ENCODE assay signal across 8 mouse cellular contexts in the genomic region with DNA sequence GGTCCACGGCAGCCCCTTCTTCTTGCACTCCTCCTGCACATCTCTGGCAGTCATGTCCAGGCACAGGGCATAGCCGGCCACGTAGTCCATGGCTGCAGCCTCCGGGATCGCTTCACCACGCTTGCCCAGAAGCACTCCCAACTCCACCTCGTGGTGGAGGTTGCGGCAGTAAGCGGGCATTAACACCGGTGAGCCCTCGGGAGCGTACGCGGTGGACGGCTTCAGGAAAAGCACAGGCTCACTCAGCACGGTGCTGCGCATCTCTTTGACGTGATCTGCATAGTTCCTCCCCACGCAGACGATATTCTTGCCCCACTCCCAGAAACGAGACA. TPM values are rescaled to one million over a fixed set of nuclear protein-coding genes. Genes with fewer than 3 reads are reported as not detected.
DNase-seq lines count a peak whose midpoint lies in the region; ATAC-seq and TF ChIP-seq lines count a peak whose summit lies in the region.

No protein-coding gene starts in this region.

- under 1% methylated on average over 21 of the region's 21 CpGs for WGBS in heart, embryonic 16.5 days
- 4% methylated on average over 21 of the region's 21 CpGs for WGBS in forebrain, postnatal 0 days

- peak overlapping the region; percentile 84 for H3K4me3 ChIP-seq in heart, embryonic 16.5 days (ENCODE audit: low read length)
- H3K4me3 ChIP-seq in forebrain, postnatal 0 days (ENCODE audit: low read depth, low read length), result peak overlapping the region; percentile 84

- peak overlapping the region; percentile 83 for H3K9ac ChIP-seq in heart, embryonic 16.5 days (ENCODE audit: low read length)
- peak overlapping the region; percentile 64 for H3K9ac ChIP-seq in forebrain, postnatal 0 days

- POLR2A ChIA-PET in Patski (lab: Charles Lee), result interaction anchor here (0.9 to 1.4 kb wide), 4 partner anchors 9 to 45 kb away, joined by 3 to 5 read pairs (median 4); a partner anchor contains a TSS

- H3K4me1 ChIP-seq in heart, embryonic 16.5 days (ENCODE audit: control insufficient read depth, insufficient read depth, low read length), result peaks cover 18% of the 10 kb centered on the region
- H3K4me1 ChIP-seq in forebrain, postnatal 0 days (ENCODE audit: insufficient read depth), result peaks cover 16% of the 10 kb centered on the region; the same call in 1 of the 2 replicates

- H3K36me3 ChIP-seq in heart, embryonic 16.5 days (ENCODE audit: control insufficient read depth, insufficient read depth), result peaks cover 6% of the 10 kb centered on the region; the same call in 1 of the 2 replicates
- H3K36me3 ChIP-seq in forebrain, postnatal 0 days (ENCODE audit: insufficient read depth), result peaks cover 14% of the 10 kb centered on the region

- DNase-seq in heart, postnatal 10 days, result no peak
- no peak for DNase-seq in Patski (ENCODE audit: low read depth, low spot score)
- no peak for DNase-seq in forebrain, postnatal 0 days
- DNase-seq in natural killer cell, adult 2 months (ENCODE audit: low spot score in 2 of 2), result no peak
- no peak for DNase-seq in cerebellum, adult 11-12 months
- DNase-seq in right cerebral cortex, adult 18-20 months, result no peak

- TF ChIP-seq CTCF in Patski (IDR thresholded peaks at IDR 0.05), result no peak
- TF ChIP-seq CTCF in forebrain, postnatal 0 days (IDR thresholded peaks at IDR 0.05; ENCODE audit: low read depth), result peak; percentile 66

- H3K9me3 ChIP-seq in heart, embryonic 16.5 days (replicated peaks; ENCODE audit: control insufficient read depth, low read length), result no peaks in the 10 kb centered on the region
- H3K9me3 ChIP-seq in forebrain, postnatal 0 days (ENCODE audit: low read length), result no peaks in the 10 kb centered on the region

- peak overlapping the region; percentile 95 for H3K27ac ChIP-seq in heart, embryonic 16.5 days (ENCODE audit: low read length)
- peak overlapping the region; percentile 93 for H3K27ac ChIP-seq in forebrain, postnatal 0 days (ENCODE audit: low read depth, low read length)

- in situ Hi-C loops in Patski (cut with MboI; ENCODE audit: low pct_unique_long_range_greater_than_20kb), result loop anchor here (5.0 kb wide), 1 partner anchor 38 kb away; a partner anchor contains a TSS

- peak; percentile 51 for ATAC-seq in heart, embryonic 16.5 days (replicated peaks; ENCODE audit: extremely low read depth, insufficient read depth, low FRiP score)
- peak; percentile 26 for ATAC-seq in Patski
- no peak for ATAC-seq in forebrain, postnatal 0 days
- peak; percentile 38; the same call in 1 of the 2 replicates for ATAC-seq in megakaryocyte progenitor cell, adult 5-6 weeks (replicated peaks; ENCODE audit: poor library complexity)

- peak overlapping the region; percentile 84 for H3K4me2 ChIP-seq in heart, embryonic 16.5 days (ENCODE audit: low read depth, low read length)
- peak overlapping the region; percentile 96 for H3K4me2 ChIP-seq in forebrain, postnatal 0 days (ENCODE audit: low read depth)

- CTCF ChIA-PET in Patski (lab: Charles Lee), result interaction anchor here (1.4 kb wide), 1 partner anchor 13 kb away, joined by 3 read pairs; no protein-coding TSS in a partner anchor

- intact Hi-C loops in heart, postnatal 10 days (cut with DNase I), result loop anchor here (1.0 kb wide), 1 partner anchor 36 kb away; no protein-coding TSS in a partner anchor

- H3K27me3 ChIP-seq in heart, embryonic 16.5 days (ENCODE audit: control insufficient read depth, insufficient read depth, low read length), result no peaks in the 10 kb centered on the region; the same call in 1 of the 2 replicates
- H3K27me3 ChIP-seq in Patski, result no peaks in the 10 kb centered on the region
- H3K27me3 ChIP-seq in forebrain, postnatal 0 days (ENCODE audit: insufficient read depth, low read length), result no peaks in the 10 kb centered on the region

RNA-seq across cellular contexts. Expression of a gene that starts 0.5 kb away (rescaled TPM):
- polyA plus RNA-seq in heart, embryonic 16.5 days (2015; fragmentation: Nextera tagmentation; extraction: Ambion mirVana), result 50.2 and 59.9 TPM in 2 replicates
- 10 to 100 TPM; 62.4 to 66.0 TPM for total RNA-seq in heart, postnatal 10 days (2021)
- polyA plus RNA-seq in Patski (2021), result 41.2 TPM
- 15.1 and 16.6 TPM in 2 replicates for total RNA-seq in forebrain, postnatal 0 days (2014; rRNA removed)
- polyA plus RNA-seq in forebrain, postnatal 0 days (2015; fragmentation: Nextera tagmentation; extraction: Ambion mirVana), result 13.5 and 15.6 TPM in 2 replicates
- 10.5 and 11.3 TPM in 2 replicates for total RNA-seq in megakaryocyte progenitor cell, adult 5-6 weeks (2015)
- 17.0 and 18.9 TPM in 2 replicates for total RNA-seq in megakaryocyte progenitor cell, adult 5-6 weeks (2017)

RNA-seq across cellular contexts. Expression of a gene that starts 9.8 kb away (rescaled TPM):
- polyA plus RNA-seq in heart, embryonic 16.5 days (2015; fragmentation: Nextera tagmentation; extraction: Ambion mirVana), result 69.1 and 71.8 TPM in 2 replicates
- total RNA-seq in heart, postnatal 10 days (2021), result 100 to 1,000 TPM; 110 to 117 TPM
- polyA plus RNA-seq in Patski (2021), result 116 TPM
- 62.0 and 62.8 TPM in 2 replicates for total RNA-seq in forebrain, postnatal 0 days (2014; rRNA removed)
- polyA plus RNA-seq in forebrain, postnatal 0 days (2015; fragmentation: Nextera tagmentation; extraction: Ambion mirVana), result 61.6 and 66.6 TPM in 2 replicates
- total RNA-seq in megakaryocyte progenitor cell, adult 5-6 weeks (2015), result 31.4 and 34.4 TPM in 2 replicates
- total RNA-seq in megakaryocyte progenitor cell, adult 5-6 weeks (2017), result 36.0 TPM in 2 replicates

RNA-seq across cellular contexts. Expression of a gene that starts 16.1 kb away (rescaled TPM):
- 0.40 and 0.70 TPM in 2 replicates for polyA plus RNA-seq in heart, embryonic 16.5 days (2015; fragmentation: Nextera tagmentation; extraction: Ambion mirVana)
- total RNA-seq in heart, postnatal 10 days (2021), result 10 to 100 TPM in 1 of 2 experiments, 1 to 10 TPM in 1; 9.9 to 14.0 TPM
- 0.12 TPM for polyA plus RNA-seq in Patski (2021)
- total RNA-seq in forebrain, postnatal 0 days (2014; rRNA removed), result 0.48 TPM in 1 of 2 replicates, not detected in the other
- polyA plus RNA-seq in forebrain, postnatal 0 days (2015; fragmentation: Nextera tagmentation; extraction: Ambion mirVana), result 0.18 TPM in 1 of 2 replicates, not detected in the other
- not detected in 2 replicates for total RNA-seq in megakaryocyte progenitor cell, adult 5-6 weeks (2015)
- not detected in 2 replicates for total RNA-seq in megakaryocyte progenitor cell, adult 5-6 weeks (2017)

RNA-seq across cellular contexts. Expression of a gene that starts 36.5 kb away (rescaled TPM):
- polyA plus RNA-seq in heart, embryonic 16.5 days (2015; fragmentation: Nextera tagmentation; extraction: Ambion mirVana), result 37.9 and 38.3 TPM in 2 replicates
- total RNA-seq in heart, postnatal 10 days (2021), result 10 to 100 TPM; 27.0 to 27.8 TPM
- 49.8 TPM for polyA plus RNA-seq in Patski (2021)
- 40.5 and 50.6 TPM in 2 replicates for total RNA-seq in forebrain, postnatal 0 days (2014; rRNA removed)
- polyA plus RNA-seq in forebrain, postnatal 0 days (2015; fragmentation: Nextera tagmentation; extraction: Ambion mirVana), result 67.3 and 80.1 TPM in 2 replicates
- 103 and 114 TPM in 2 replicates for total RNA-seq in megakaryocyte progenitor cell, adult 5-6 weeks (2015)
- 50.4 and 57.8 TPM in 2 replicates for total RNA-seq in megakaryocyte progenitor cell, adult 5-6 weeks (2017)

RNA-seq across cellular contexts. Expression of a gene that starts 36.7 kb away (rescaled TPM):
- 33.7 and 34.0 TPM in 2 replicates for polyA plus RNA-seq in heart, embryonic 16.5 days (2015; fragmentation: Nextera tagmentation; extraction: Ambion mirVana)
- 10 to 100 TPM; 41.3 to 45.8 TPM for total RNA-seq in heart, postnatal 10 days (2021)
- 32.4 TPM for polyA plus RNA-seq in Patski (2021)
- 75.7 and 91.0 TPM in 2 replicates for total RNA-seq in forebrain, postnatal 0 days (2014; rRNA removed)
- polyA plus RNA-seq in forebrain, postnatal 0 days (2015; fragmentation: Nextera tagmentation; extraction: Ambion mirVana), result 89.8 and 97.8 TPM in 2 replicates
- 14.6 and 17.9 TPM in 2 replicates for total RNA-seq in megakaryocyte progenitor cell, adult 5-6 weeks (2015)
- 13.9 and 15.3 TPM in 2 replicates for total RNA-seq in megakaryocyte progenitor cell, adult 5-6 weeks (2017)
